Mouse (Mus musculus) lung, adult 10 weeks (tissue): ENCODE data around the gene Zfp839. TPM values are rescaled to one million over a fixed set of nuclear protein-coding genes. Genes with fewer than 3 reads are reported as not detected.

ENCODE experiments used
- polyA plus RNA-seq: library from polyadenylated mRNA; stranded (reverse); fragments of 350-450 nt; fragmentation: Illumina TruSeq; extraction: RNeasy Lipid Tissue Mini Kit (QIAGEN cat#74804); gene quantifications from one replicate; pipeline ENCODE4 v1.2.3, GENCODE M21; 2014; ENCODE audit warnings: low read depth, low replicate concordance; ENCODE audit not compliant: insufficient read depth

Zfp839 gene
- polyA plus RNA-seq = 4.3 TPM

GRCm38 (mm10) chr12:110850010-110850928, at the start of gene Zfp839:
TSS of gene Zfp839 (plus strand) at chr12:110850253.

DNA sequence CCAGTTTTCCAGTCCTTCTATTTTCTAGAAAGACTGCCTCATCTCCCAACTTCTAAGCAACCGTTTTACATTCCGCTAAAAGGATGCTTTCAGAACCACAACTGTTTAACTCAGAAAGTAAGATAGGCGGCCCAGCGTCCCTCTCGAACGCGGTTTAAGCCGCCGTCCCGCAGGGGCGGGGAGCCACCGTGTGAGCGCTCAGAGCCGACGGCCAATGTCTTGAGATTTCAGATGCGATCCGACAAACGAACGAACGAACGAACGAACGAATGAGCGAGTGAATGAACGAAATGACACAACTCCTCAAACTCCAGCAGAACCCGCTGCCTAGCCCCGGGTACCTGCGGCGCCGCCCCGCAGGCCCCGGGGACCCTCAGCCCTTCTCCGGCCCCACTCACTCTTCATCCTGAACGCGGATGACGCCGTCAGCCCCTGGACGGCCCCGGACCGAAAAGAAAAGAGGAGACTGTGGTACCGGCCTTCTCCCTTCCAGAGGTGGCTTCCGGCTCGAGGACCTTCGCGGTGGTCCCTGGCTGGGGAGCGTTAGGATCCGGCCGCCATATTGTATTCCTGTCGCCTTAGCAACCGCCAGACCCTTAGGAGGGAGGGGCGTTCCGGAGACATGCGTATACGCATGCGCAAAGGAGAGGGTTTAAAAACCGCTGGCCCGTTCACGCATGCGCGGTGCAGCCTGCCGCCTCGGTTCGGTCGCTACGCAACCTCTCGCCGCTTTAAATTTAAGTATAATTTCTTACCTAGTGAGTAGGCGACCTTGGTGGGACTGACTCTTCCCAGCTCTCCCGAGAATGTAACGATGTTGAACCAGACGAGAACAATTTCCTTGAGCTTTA, 9.5 kb upstream of the Zfp839 start, which contains the start of gene Mok:
Gene Mok, minus strand, starts transcription at position 592 of the 851 bp plus-strand sequence.

GRCm38 (mm10) chr12:110889036-110890020, 39.3 kb downstream of the Zfp839 start, which contains the start of the genes Cinp and Tecpr2:
TSS of gene Cinp (minus strand) at chr12:110889145.
TSS of gene Tecpr2 (plus strand) at chr12:110889264.

Other genes starting within 250 kb of the Zfp839 start
- 48.0 TPM for gene Dync1h1, start 248.8 kb upstream of the Zfp839 start, polyA plus RNA-seq
- gene 1700001K19Rik, start 167.6 kb upstream of the Zfp839 start, polyA plus RNA-seq = not detected
- gene Hsp90aa1, start 147.5 kb upstream of the Zfp839 start, polyA plus RNA-seq = 245 TPM
- 13.1 TPM for gene Wdr20, start 112.3 kb upstream of the Zfp839 start, polyA plus RNA-seq
- gene Mok, start 9.3 kb upstream of the Zfp839 start, polyA plus RNA-seq = 4.7 TPM
- gene Cinp, start 38.9 kb downstream of the Zfp839 start, polyA plus RNA-seq = 28.5 TPM
- 1.5 TPM for gene Tecpr2, start 39.0 kb downstream of the Zfp839 start, polyA plus RNA-seq
- 4.6 TPM for gene Ankrd9, start 128.8 kb downstream of the Zfp839 start, polyA plus RNA-seq
- 7.6 TPM for gene Rcor1, start 189.1 kb downstream of the Zfp839 start, polyA plus RNA-seq